10 mouse cellular contexts compared by ENCODE assay signal in genomic region chr2:34982906-34983698, GRCm38 (mm10). TPM values are rescaled to one million over a fixed set of nuclear protein-coding genes. Genes with fewer than 3 reads are reported as not detected.
DNase-seq lines count a peak whose midpoint lies in the region; ATAC-seq and TF ChIP-seq lines count a peak whose summit lies in the region.
"Had no signal": no experiment of that assay in that cellular context is flagged by ENCODE, and none has a peak within 500 bp of the region (broad histone marks: within the 10 kb centered on the region; RNA-seq: fewer than 3 reads in every experiment).

No protein-coding gene starts in this region.

- WGBS in hindbrain, embryonic 11.5 days, result 57% methylated on average over 11 of the region's 11 CpGs
- 72% methylated on average over 11 of the region's 11 CpGs for WGBS in hindbrain, embryonic 16.5 days
- WGBS in heart, postnatal 0 days, result 57% methylated on average over 11 of the region's 11 CpGs
- WGBS in limb, embryonic 13.5 days, result 33% methylated on average over 11 of the region's 11 CpGs
- WGBS in thymus, adult 2 months, result 85% methylated on average over 11 of the region's 11 CpGs

- H3K36me3 ChIP-seq in hindbrain, embryonic 11.5 days (ENCODE audit: control insufficient read depth, insufficient read depth, low read length), result no peaks in the 10 kb centered on the region
- H3K36me3 ChIP-seq in hindbrain, embryonic 16.5 days (ENCODE audit: control insufficient read depth, insufficient read depth, low read length), result no peaks in the 10 kb centered on the region
- H3K36me3 ChIP-seq in heart, postnatal 0 days (replicated peaks; ENCODE audit: control insufficient read depth, insufficient read depth, low read length), result no peaks in the 10 kb centered on the region
- no peaks in the 10 kb centered on the region for H3K36me3 ChIP-seq in limb, embryonic 13.5 days
- no peaks in the 10 kb centered on the region for H3K36me3 ChIP-seq in thymus, adult 2 months (ENCODE audit: control insufficient read depth, insufficient read depth, low read length)
- H3K36me3 ChIP-seq: lung, embryonic 15.5 days had no signal

- H3K9me3 ChIP-seq in hindbrain, embryonic 11.5 days (ENCODE audit: control insufficient read depth, low read length), result no peaks in the 10 kb centered on the region
- no peaks in the 10 kb centered on the region for H3K9me3 ChIP-seq in hindbrain, embryonic 16.5 days (ENCODE audit: control insufficient read depth, low read length)
- no peaks in the 10 kb centered on the region for H3K9me3 ChIP-seq in heart, postnatal 0 days (replicated peaks; ENCODE audit: control insufficient read depth, low read length)
- H3K9me3 ChIP-seq in limb, embryonic 13.5 days, result no peaks in the 10 kb centered on the region
- H3K9me3 ChIP-seq: lung, embryonic 15.5 days had no signal

- no peak overlapping the region for H3K9ac ChIP-seq in hindbrain, embryonic 11.5 days (ENCODE audit: low read depth, low read length)
- H3K9ac ChIP-seq in hindbrain, embryonic 16.5 days (ENCODE audit: low read depth, low read length), result no peak overlapping the region
- H3K9ac ChIP-seq in heart, postnatal 0 days (replicated peaks; ENCODE audit: low read depth, low read length), result no peak overlapping the region
- no peak overlapping the region for H3K9ac ChIP-seq in limb, embryonic 13.5 days
- H3K9ac ChIP-seq: lung, embryonic 15.5 days had no signal

- no peak for TF ChIP-seq POLR2A in thymus, adult 2 months (IDR thresholded peaks at IDR 0.05; ENCODE audit: control insufficient read depth, extremely low read depth, insufficient read depth, low read length, poor library complexity)

- TF ChIP-seq EP300 in heart, postnatal 0 days (IDR thresholded peaks at IDR 0.05; ENCODE audit: low read depth), result no peak

- TF ChIP-seq CTCF in heart, postnatal 0 days (IDR thresholded peaks at IDR 0.05; ENCODE audit: low read depth), result no peak
- TF ChIP-seq CTCF in thymus, adult 2 months (IDR thresholded peaks at IDR 0.05; ENCODE audit: borderline replicate concordance, control insufficient read depth, extremely low read depth, insufficient read depth, low read length, poor library complexity), result no peak

- H3K27ac ChIP-seq in hindbrain, embryonic 11.5 days (ENCODE audit: low read depth, low read length), result no peak overlapping the region
- H3K27ac ChIP-seq in hindbrain, embryonic 16.5 days (ENCODE audit: low read depth, low read length), result no peak overlapping the region; the same call in 1 of the 2 replicates
- H3K27ac ChIP-seq in heart, postnatal 0 days (ENCODE audit: low read depth), result no peak overlapping the region
- peak overlapping the region; percentile 55; the same call in 1 of the 2 replicates for H3K27ac ChIP-seq in limb, embryonic 13.5 days
- H3K27ac ChIP-seq in thymus, adult 2 months (ENCODE audit: control insufficient read depth, insufficient read depth, low read length), result no peak overlapping the region
- H3K27ac ChIP-seq: lung, embryonic 15.5 days had no signal

- no peak for ATAC-seq in hindbrain, embryonic 11.5 days (ENCODE audit: low FRiP score)
- no peak for ATAC-seq in hindbrain, embryonic 16.5 days
- peak; percentile 73 for ATAC-seq in heart, postnatal 0 days (ENCODE audit: insufficient read depth, low read depth)
- peak; percentile 74; the same call in 1 of the 2 replicates for ATAC-seq in limb, embryonic 13.5 days (ENCODE audit: low FRiP score, low read depth)

- no peak overlapping the region for H3K4me3 ChIP-seq in hindbrain, embryonic 11.5 days (ENCODE audit: low read depth, low read length)
- H3K4me3 ChIP-seq in hindbrain, embryonic 16.5 days (ENCODE audit: low read length), result no peak overlapping the region
- H3K4me3 ChIP-seq in heart, postnatal 0 days (ENCODE audit: low read depth, low read length), result no peak overlapping the region
- H3K4me3 ChIP-seq in limb, embryonic 13.5 days, result no peak overlapping the region
- H3K4me3 ChIP-seq in thymus, adult 2 months (ENCODE audit: control insufficient read depth, insufficient read depth, low read length), result no peak overlapping the region
- H3K4me3 ChIP-seq: lung, embryonic 15.5 days had no signal

- no peak overlapping the region for H3K4me2 ChIP-seq in hindbrain, embryonic 11.5 days (replicated peaks; ENCODE audit: low read depth, low read length)
- H3K4me2 ChIP-seq in hindbrain, embryonic 16.5 days (ENCODE audit: low read length), result no peak overlapping the region
- no peak overlapping the region for H3K4me2 ChIP-seq in heart, postnatal 0 days (ENCODE audit: low read depth, low read length)
- H3K4me2 ChIP-seq in limb, embryonic 13.5 days (replicated peaks), result peak overlapping the region; percentile 3; the same call in 1 of the 2 replicates
- H3K4me2 ChIP-seq: lung, embryonic 15.5 days had no signal

- H3K4me1 ChIP-seq in hindbrain, embryonic 11.5 days (replicated peaks; ENCODE audit: control insufficient read depth, insufficient read depth, low read length), result no peaks in the 10 kb centered on the region
- peaks cover 4% of the 10 kb centered on the region for H3K4me1 ChIP-seq in hindbrain, embryonic 16.5 days (ENCODE audit: control insufficient read depth, insufficient read depth, low read depth, low read length)
- H3K4me1 ChIP-seq in heart, postnatal 0 days (ENCODE audit: control insufficient read depth, insufficient read depth), result peaks cover 17% of the 10 kb centered on the region
- peaks cover 31% of the 10 kb centered on the region for H3K4me1 ChIP-seq in limb, embryonic 13.5 days
- peaks cover 26% of the 10 kb centered on the region for H3K4me1 ChIP-seq in thymus, adult 2 months (replicated peaks; ENCODE audit: control insufficient read depth, insufficient read depth, low read length)
- H3K4me1 ChIP-seq: lung, embryonic 15.5 days had no signal

- H3K27me3 ChIP-seq in hindbrain, embryonic 11.5 days (ENCODE audit: control insufficient read depth, insufficient read depth, low read length), result no peaks in the 10 kb centered on the region
- H3K27me3 ChIP-seq in hindbrain, embryonic 16.5 days (replicated peaks; ENCODE audit: control insufficient read depth, insufficient read depth, low read length), result no peaks in the 10 kb centered on the region
- H3K27me3 ChIP-seq in heart, postnatal 0 days (ENCODE audit: control insufficient read depth, insufficient read depth, low read length), result no peaks in the 10 kb centered on the region
- peaks cover 10% of the 10 kb centered on the region for H3K27me3 ChIP-seq in limb, embryonic 13.5 days
- no peaks in the 10 kb centered on the region for H3K27me3 ChIP-seq in thymus, adult 2 months (ENCODE audit: control insufficient read depth, insufficient read depth, low read length)
- H3K27me3 ChIP-seq: lung, embryonic 15.5 days had no signal

- DNase-seq in hindbrain, embryonic 11.5 days (ENCODE audit: low spot score), result peak; percentile 13
- DNase-seq in embryo, embryonic 10 days (ENCODE audit: low spot score), result peak; percentile 49
- DNase-seq in heart, postnatal 0 days (ENCODE audit: low spot score), result peak; percentile 63
- DNase-seq in frontal cortex, postnatal 10 days (ENCODE audit: low spot score in 2 of 2), result no peak
- no peak for DNase-seq in thymus, adult 2 months
- DNase-seq in thymus, postnatal 25 days, result no peak
- DNase-seq: thymus, postnatal 4 days had no signal

RNA-seq across cellular contexts. Expression of gene Traf1, which starts 21.5 kb away (rescaled TPM):
- polyA plus RNA-seq in hindbrain, embryonic 11.5 days (2014; fragmentation: Nextera tagmentation; extraction: Ambion mirVana), result 0.28 and 0.40 TPM in 2 replicates
- polyA plus RNA-seq in hindbrain, embryonic 16.5 days (2015; fragmentation: Nextera tagmentation; extraction: Ambion mirVana), result 2.5 and 4.0 TPM in 2 replicates
- 0.23 and 0.73 TPM in 2 replicates for total RNA-seq in heart, postnatal 0 days (2014; rRNA removed; ENCODE audit: low replicate concordance)
- 1.1 TPM in 2 replicates for polyA plus RNA-seq in heart, postnatal 0 days (2015; fragmentation: Nextera tagmentation; extraction: Ambion mirVana)
- 3.3 TPM in 2 replicates for polyA plus RNA-seq in limb, embryonic 13.5 days (2015; fragmentation: Nextera tagmentation; extraction: Ambion mirVana)
- polyA plus RNA-seq in thymus, adult 2 months (2012; rRNA removed), result 76.7 and 80.4 TPM in 2 replicates

Comparison
In these comparisons a context has a peak if more than half of its experiments do, and no peak if none do; other contexts are left out.
1. ATAC-seq: peak in heart, postnatal 0 days (single experiment) and limb, embryonic 13.5 days (single experiment); none in hindbrain, embryonic 11.5 days (single experiment) and hindbrain, embryonic 16.5 days (single experiment).
2. DNase-seq: peak in hindbrain, embryonic 11.5 days (single experiment), embryo, embryonic 10 days (single experiment) and heart, postnatal 0 days (single experiment); none in frontal cortex, postnatal 10 days (0 of 2), thymus, adult 2 months (single experiment) and thymus, postnatal 25 days (single experiment).
3. RNA of gene Traf1, which starts 21.5 kb away (polyA plus RNA-seq): 76.7 to 80.4 TPM in thymus, adult 2 months; 3.3 TPM in limb, embryonic 13.5 days, 2.5 to 4.0 TPM in hindbrain, embryonic 16.5 days, 1.1 TPM in heart, postnatal 0 days and 0.28 to 0.40 TPM in hindbrain, embryonic 11.5 days; every median in the first group is over 10 times any median in the second.